Mouse (Mus musculus) brain, embryonic 18.5 days (tissue): Measurements from ENCODE around the gene Capn2.

Source experiments
- DNase-seq: peaks from one replicate; pipeline ENCODE4 v3.0.0-alpha.2; 2012; ENCODE audit warnings: low read depth, low spot score

Capn2 gene

DNA sequence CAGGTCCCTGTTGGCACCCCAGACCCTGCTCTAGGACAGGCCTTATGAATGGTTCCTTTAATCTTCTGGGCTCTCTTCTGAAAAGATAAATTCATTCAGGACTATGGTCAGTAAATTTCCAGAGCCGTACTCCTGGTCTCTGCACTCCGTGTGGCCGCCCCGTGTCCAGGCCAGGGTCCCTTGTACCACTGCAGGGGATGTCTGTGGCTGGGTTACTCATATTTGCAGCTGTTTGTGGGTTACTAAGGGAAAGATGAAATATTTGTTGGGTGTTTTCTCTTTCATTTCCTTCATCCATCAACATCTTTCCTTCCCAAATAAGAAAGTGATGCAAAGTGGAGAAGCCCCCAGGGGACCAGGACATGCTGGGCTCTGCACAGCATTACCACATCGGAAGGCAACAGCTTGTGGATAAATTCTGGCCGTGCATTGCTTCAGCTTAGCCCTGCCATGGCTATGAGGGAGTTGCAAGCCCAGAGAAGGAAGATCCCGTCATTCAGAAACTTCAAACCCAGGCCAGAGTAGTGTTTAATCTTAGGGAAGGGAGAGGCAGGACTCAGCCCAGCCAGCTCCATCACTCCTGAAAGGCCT lies 15.5 kb downstream of the Capn2 start:
- no peak for DNase-seq

DNA sequence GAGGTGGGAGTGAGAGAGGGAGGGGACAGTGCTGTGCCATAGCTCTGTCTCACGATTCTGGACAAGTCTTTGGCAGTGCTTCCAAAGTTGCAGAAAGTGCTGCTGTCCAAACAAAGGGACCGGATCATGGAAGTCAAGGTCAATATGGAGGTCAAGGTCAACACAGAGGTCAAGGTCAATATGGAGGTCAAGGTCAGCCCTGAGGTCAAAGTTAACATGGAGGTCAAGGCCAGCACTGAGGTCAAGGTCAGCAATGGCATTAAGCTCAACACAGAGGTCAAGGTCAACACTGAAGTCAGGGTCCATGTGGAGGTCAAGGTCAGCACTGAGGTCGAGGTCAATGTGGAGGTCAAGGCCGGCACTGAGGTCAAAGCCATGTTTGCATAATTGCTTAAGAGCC lies 16.6 kb downstream of the Capn2 start:
- no peak for DNase-seq

DNA sequence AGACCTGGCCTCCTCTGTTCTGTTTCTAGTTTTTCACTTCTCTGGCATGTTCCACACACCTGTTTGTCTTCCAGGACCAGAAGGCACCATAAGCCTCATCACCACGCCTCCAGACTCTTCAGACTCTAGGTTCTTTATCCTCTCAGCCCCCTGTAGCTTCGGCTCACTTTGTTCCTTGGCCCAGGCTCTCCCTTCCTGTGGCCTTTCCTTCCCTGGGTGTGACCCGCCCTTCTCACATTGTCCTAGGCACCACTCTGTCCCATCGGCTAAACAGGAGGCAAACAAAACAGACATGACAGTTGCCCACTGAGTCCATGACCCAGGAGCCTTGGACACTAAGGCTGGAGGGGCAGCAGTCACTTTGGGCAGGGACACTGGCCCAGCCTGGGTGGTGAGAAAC lies 17.2 kb downstream of the Capn2 start:
- DNase-seq: no peak

DNA sequence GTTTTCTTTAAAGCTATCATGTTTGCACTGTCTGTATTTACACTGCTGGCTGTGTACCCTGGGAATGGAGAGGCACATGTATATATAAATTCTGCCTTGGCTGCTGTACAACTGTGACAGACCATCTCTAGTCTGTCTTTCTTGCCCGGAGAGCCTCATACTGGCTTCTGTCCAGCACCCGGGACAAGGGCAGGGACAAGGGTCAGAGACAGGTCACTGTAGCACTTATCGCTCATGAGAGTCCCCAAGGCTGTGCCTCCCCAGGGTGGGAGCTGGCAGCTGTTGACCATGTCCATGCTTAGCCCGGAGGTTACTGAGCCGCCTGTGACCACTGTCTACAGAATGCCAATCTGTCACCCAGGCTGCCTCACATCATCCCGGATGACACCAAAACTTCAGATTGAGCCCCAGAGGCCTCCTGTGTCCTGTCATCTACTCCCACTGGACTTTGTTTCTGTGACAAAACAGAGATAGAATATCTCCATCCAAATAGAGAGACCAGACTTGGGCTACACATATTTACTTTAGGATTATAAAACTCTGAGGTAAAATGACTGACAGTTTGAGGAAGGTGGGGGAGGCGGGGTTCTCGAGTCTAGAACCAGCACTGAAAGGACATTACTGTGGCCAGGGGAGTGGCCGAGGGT lies 17.8 kb downstream of the Capn2 start:
- no peak for DNase-seq

DNA sequence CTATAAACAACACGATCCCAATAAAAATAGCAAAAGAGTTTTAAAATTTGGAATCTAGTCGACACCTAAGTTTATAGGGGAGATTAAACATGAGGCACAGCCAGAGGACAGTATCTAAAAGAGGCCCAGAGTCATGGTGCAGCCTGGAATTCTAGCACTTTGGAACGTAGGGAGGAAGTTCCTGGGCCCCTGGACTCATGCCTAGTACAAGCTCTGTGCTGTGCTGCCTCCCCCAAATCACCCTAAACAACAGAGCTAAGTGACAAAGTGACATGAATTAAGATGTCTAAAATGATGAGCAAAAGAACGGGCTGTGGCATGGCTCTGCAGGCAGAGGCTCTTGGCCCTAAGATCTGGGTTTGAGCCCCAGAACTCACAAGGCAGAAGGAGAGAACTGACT lies 19.7 kb downstream of the Capn2 start:
- no peak for DNase-seq

DNA sequence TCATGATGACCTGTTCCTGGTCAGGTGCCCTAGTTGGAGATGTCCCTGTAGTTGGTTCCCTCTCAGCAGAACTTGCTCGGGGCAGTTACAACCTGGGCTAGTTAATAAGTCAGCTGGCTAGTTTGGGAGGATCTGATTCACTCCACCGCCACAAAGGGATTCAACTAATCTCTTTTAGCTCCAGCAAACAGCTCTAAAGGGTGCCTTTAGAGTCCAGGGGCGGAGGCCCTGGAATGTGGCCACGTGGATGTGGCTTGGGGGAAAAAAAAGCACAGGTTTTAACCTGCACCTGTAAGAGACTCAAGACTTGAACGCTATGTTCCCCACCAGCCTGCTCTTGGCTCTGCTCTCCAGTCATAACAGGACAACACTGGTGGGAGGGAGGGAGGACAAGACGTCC lies 20.7 kb downstream of the Capn2 start:
- no peak for DNase-seq

DNA sequence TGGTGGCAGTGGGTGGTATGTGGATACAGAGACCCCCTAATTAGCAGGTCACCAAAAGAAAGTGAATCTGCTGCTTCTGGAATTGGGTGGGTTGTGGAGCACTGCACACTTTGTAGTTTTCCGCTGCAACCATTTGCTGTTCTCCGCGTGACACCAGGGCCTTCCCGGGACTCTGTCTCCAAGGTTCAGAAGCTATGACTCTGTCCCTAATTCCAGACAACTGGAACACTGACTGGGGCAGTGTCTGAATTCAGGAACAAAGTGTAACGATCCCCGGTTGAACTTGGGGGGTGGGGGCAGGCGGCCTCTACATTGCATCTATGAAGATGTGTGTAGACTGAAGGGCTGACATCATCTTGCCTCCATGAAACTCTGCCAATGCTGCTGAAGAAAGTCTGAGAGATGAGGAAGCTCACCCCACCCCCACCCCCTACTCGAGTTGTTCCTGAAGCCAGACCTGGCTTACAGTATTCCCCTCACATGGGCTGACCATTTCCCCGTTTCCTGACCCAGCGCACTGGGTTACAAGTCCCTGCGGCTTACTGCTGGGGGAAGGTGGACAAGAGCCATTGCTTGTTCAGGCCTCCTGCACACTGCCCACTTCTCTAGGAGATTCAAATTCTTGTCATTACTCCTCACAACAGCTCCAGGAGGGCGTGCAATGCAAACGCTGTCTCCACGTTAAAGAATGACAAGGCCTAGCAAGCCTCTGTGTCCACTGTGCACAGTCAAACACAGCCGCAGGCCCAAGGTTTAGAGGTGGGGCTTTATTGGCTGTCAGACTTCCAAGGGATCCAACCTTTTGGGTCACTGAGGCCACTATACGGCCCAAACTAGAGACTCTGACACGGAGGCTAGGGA lies 22.9 kb downstream of the Capn2 start:
- no peak for DNase-seq

DNA sequence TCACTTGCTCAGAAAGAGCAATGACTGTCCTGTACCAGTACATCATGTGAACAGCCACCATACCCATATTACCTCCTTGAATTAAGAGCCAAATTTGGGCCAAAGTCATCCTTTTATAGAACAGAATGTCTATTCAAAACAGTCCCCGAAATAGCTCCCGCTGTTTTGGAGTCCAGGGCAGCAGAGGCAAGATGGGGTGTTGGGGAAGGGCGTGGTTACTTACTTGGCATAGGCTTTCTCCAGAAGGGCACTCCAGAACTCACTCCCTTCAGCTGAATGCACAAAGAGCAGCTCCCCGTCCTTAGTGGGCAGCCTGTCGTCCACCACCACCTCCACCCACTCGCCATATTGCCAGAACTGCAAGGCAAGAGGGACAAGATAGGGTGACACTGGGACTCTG lies 25.6 kb downstream of the Capn2 start:
- no peak for DNase-seq

DNA sequence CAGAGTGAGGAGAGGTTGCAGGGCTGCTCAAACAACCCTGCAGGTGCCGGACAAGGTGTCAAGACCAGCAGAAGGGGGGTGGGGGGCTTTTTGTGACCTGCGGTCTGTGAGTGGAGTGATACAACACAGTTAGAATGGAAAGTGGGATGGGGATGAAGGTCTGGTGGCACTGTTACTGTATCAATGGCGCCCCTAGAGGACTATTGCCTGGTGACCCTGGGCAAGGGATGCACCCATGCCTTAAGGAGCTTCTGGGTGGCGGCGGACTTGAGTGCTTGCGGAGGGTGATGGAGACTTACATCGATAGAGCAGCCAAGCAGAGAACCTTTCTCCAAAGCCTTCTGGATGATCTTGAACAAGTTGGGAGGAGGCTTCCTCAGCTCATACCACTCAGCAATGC lies 26.8 kb downstream of the Capn2 start:
- DNase-seq: no peak

DNA sequence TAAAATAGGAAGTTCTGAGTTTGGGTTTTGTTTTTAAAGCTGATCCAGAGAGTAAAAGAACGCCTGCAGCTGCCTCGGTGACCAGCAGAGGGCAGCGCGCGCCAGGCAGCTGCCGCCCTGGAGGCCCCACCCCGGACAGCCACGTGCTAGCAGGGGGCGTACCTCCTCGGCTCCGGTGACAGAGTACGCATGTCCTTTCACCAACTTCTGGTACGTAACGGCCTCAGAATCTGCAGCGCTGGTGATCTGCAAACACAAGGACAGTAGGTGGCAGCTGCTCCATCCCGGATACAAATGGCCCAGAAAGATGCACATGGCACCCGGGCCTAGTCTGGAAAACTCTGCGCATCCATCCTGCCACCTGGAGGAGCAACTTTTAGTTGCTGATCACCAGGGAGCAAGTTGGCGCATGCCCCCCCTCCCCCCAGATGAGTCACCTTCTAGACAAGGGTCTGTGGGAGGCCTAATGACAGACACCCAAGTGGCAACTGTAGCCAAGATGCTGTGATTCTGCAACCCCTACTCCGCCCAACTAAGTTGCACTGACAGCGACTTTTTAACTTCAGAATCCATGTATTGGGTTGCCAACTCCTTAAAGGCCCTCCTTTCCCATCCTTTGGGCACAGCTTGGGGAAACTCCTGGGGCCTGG lies 27.5 kb downstream of the Capn2 start:
- DNase-seq: peak; percentile 84

DNA sequence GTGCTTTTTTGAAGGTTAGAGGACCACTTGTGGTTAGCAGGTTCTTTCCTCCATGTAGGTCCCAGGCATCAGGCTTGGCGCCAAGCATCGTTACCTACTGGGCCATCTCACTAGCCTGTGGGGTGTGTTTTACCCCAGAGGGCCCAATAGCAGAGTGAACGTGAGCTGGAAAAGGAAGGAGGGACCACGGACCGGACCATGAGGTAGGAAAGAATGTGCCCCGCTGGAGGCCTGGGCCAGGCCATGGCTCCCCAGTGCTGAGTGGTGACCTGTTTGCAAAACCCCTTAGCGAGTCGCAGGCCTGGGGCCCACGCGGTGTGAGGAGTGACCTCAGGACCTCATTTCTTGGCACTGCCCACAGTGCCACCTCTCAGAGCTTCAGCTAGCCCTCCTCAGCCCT lies 28.9 kb downstream of the Capn2 start:
- no peak for DNase-seq

DNA sequence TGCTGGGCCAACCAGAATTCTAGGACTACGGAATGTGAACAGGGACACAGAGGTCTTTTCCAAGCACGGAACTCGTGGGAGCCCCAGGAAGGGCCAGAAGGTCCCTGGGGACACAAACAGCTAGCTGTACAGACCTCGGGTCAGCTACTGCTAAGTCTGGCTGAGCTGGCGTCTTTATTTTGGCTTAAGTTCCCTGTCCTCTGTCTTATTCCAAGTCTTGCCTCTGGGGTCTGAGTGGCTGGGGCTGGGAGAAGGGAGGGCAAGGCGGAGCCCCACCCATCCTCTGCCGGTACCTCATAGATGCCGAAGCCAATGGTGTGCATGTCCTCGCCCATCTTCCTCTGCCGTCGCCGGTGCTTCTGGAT lies 33.5 kb downstream of the Capn2 start:
- DNase-seq: no peak

DNA sequence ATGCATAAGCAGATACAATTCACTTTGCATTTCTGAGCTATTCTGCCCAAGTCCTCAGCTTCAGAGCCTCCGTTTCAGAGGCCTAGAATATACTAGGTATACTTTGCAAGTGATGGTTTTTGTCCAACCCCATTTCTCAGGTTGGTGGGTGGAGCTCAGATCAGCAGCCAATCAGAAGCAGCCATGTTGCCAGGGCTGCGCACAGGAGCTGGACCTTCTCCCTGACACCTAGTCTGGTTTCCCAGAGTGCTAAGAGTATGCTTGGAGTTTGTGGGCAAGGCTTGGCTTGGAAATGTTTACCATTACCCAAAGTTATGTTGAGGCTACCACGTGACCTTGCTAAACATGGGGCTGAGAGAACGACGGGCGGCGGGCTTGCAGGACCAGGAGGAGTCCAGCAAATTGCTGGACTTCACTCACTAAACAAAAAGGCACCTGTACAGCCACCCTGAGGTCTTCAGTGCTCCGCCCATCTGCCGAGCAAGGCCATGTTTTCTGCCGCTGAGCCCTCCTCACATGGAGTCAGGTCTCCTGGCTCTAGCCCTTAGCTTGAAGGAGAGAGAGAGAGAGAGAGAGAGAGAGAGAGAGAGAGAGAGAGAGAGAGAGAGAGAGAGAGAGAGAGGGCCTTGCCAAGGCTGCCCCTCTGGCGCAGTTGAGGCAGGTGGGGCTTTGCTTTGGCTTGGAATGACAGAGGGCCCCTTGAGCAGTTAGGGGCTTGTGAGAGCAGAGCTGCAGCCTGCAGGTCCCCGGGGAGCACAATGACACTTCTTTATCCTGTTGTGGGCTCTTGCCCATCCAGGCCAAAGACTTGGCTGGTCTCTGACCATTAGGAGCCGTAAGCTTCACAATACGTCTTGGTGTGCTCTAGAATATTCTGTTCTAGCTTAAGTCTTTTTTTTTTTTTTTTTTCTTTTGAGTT lies 34.2 kb downstream of the Capn2 start:
- DNase-seq: no peak

DNA sequence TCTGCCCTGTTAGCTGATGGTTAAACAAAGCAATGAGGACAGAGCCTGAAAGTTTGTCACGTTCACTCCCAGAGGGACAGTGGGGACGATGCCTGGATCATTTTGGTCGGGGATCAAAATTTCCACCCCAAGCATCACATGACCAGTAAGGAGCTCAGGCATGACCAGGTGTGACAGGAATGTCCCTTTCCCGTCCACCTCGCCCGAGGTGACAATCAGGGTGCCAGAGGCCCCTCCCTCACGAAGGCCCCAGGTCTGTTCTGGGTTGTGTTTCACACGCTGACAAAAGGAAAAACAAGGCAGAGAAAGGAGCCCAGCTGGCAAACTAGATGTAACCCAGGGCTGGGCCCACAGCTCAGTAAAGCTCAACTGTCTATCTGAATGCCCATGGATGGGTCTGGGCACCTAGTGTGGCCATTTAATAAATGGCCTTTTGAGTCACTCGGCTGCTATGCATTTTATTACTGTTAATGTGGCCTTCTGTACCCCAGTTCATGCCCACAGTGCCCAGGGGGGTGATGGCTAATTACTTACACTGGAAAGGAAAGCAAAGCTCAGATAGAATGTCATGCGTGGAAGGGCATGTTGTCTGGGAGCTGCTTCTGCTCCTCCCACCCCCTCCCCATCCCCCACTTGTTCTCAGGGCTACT lies 35.6 kb downstream of the Capn2 start:
- DNase-seq: no peak

DNA sequence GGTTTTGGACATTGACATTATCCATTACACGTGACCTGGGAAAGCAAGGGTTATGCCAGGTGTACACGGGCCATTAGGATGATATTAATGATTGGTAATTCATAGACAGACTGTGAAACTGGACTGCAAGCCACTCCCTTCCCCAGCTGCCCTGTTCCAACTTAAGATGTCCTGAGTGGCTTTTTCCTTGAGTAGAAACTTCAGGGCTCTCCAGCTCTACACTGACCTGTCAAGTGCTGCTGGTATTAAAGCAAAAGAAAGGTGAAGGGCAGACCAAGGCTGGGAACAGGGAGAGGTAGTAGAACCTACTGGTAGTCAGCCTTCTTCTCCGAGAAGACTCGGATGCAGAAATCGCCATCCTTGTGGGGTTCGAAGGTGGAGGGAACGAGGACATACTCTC lies 36.3 kb downstream of the Capn2 start:
- DNase-seq: no peak

DNA sequence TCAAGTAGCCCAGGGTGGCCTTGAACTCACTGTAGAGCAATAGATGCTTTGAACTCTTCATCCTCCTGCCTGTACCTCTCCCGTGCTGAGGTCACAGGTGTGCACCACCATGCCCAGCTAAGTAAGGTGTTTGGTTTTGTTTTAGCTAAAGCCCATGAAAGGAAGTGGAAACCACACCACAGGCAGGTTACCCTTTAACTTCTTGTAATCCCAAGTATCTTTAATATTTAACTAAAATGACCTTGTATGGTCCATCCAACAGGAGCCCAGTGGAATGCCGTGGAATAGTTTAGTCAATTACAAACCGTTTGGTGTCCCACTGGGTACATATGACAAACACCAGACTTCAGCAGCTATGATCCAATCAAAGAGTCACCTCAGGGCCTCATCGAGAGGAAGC lies 38.5 kb downstream of the Capn2 start:
- no peak for DNase-seq

DNA sequence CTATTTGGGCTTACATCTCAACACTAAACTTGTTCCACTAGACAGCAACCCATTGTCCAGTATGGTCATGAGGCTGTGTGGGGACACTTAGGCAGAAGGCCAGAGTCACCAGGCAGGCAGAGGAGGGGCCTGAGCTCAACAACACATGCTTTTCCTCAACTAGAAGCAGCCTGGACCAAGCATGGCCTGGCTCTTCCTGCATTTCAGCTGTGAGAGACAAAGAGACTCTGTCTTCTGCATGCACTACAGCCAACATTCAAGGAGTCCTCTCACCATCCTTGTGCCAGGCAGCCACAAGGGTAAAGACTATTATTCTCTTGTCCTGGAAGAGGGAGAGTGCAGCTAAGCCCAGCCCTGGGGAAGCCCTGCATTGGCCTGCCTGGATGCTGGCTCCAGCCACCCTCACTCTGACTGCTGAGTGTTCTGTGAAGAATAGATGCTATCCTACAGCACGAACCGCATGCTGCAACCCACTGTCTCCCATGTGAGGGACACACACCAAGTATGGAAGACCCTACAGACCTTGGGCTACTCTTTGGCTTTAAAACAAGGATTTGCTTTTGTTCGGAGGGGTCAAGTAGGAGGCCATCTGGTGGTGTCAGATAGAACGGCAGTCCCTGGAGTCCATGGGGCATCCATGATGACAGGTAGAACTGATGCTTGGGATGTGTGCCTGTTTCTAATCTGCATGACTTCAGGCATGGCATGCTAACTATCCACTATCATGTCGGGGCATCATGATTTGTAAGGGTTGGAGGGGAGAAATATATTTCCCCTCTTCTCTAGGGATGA lies 42.2 kb downstream of the Capn2 start:
- no peak for DNase-seq

DNA sequence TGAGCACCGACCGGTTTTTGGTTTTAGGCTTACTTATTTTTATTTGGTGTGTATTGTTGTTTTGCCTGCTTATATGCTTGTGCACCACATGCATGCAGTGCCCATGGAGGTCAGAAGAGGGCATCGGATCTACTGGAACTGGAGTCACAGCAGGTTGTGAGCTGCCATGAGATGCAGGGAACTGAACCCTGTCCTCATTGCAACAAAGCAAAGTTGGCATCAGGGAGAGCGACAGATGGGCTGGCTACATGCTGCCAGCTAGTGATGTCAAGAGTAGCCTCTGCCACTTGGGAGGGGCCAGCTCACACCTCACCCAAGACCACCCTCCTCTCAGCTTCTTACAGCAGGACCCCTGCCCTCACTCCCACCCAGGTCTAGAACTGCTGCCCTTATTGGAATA lies 51.4 kb downstream of the Capn2 start:
- DNase-seq: no peak

DNA sequence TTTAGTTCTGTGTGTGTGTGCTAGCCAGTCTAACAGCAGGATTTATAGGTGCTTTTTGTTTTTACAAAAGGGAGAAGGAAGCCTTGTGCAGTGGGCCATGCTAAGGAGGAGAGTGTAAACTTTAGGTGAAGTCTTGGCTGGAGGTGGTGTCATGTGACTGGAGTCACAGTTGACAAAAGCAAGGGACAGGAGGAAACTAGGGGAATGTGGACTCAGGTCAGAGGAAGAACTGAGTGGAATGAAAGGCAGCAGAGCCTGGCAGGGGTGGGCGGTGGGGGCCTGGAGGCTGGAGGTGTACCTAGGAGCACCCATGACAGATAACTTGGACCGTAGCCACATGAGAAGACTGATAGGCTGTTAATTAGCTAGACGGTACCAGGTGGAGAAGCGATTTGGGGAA lies 52.1 kb downstream of the Capn2 start:
- no peak for DNase-seq

DNA sequence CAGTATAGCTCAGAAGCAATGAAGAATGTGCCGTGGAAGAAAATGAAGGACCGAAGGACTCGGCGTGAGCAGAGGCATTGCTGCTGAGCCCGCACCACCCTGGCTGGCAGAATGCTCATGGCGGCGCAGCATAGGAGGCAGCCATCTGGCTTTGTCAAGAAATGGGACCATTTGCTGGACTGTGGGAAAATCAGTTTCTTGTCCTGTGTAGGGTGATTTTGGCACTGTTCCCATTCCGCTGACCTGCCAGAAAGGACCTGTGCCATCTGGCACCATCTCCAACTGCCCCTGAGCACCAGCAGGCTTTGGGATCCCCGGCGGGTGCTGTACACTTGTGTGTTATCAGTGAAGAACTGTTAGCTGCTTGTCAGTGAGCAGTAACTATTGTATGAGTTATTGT lies 55.6 kb downstream of the Capn2 start:
- DNase-seq: no peak
